Mouse (Mus musculus) olfactory bulb, adult 2 months (tissue): ENCODE results near the gene Sgsm2.

Experiments used
- CTCF ChIP-seq: fragments of 200-500 bp; IDR thresholded peaks from 2 replicates; pipeline ENCODE4 v1.5.1; 2012; ENCODE audit warnings: low read depth, mild to moderate bottlenecking, low read length, moderate library complexity; ENCODE audit not compliant: insufficient read depth
- POLR2A ChIP-seq: fragments of 200-500 bp; IDR thresholded peaks from 2 replicates; pipeline ENCODE4 v1.6.1; 2012; ENCODE audit warnings: mild to moderate bottlenecking, low read depth, low read length, moderate library complexity; ENCODE audit not compliant: insufficient read depth

GRCm38 (mm10) chr11:74866640-74867039 is 30.2 kb downstream of the Sgsm2 start:
- TF ChIP-seq POLR2A (no peak), CTCF (no peak)
